Mouse (Mus musculus): ENCODE results near the gene Cactin. TPM values are rescaled to one million over a fixed set of nuclear protein-coding genes. Genes with fewer than 3 reads are reported as not detected.

Gene Cactin
- polyA plus RNA-seq, 1 experiment from 2014 or later, result 30.5 TPM

- Histone ChIP-seq H3K4me3 (ENCODE audit: low read depth, low read length) (no peak overlapping the region), H3K36me3 (replicated peaks; ENCODE audit: control insufficient read depth, insufficient read depth, low read depth, low read length) (peaks cover 26% of the 10 kb centered on the region), H3K27me3 (ENCODE audit: control insufficient read depth, insufficient read depth, low read length) (peaks cover 20% of the 10 kb centered on the region), H3K9ac (replicated peaks; ENCODE audit: low read length) (no peak overlapping the region), H3K4me2 (ENCODE audit: low read depth, low read length) (no peak overlapping the region), H3K4me1 (ENCODE audit: control insufficient read depth, insufficient read depth, low read length) (peaks cover 11% of the 10 kb centered on the region), H3K9me3 (replicated peaks; ENCODE audit: control insufficient read depth, low read length) (no peaks in the 10 kb centered on the region), H3K27ac (replicated peaks; ENCODE audit: low read depth, low read length) (no peak overlapping the region)
- ATAC-seq (replicated peaks; ENCODE audit: insufficient number of reproducible peaks, low FRiP score, low TSS enrichment, low read depth) (no peak), DNase-seq (ENCODE audit: low spot score) (no peak)
- 77% methylated on average over 6 of the region's 6 CpGs for WGBS
Observed at GRCm38 (mm10) chr10:81366477-81367206, 45.7 kb downstream of the Cactin start.

- DNase-seq (ENCODE audit: low spot score), result no peak
- Histone ChIP-seq H3K9ac (replicated peaks; ENCODE audit: low read length) (no peak overlapping the region), H3K4me2 (ENCODE audit: low read depth, low read length) (no peak overlapping the region), H3K4me3 (ENCODE audit: low read depth, low read length) (no peak overlapping the region), H3K27me3 (ENCODE audit: control insufficient read depth, insufficient read depth, low read length) (peaks cover 20% of the 10 kb centered on the region), H3K9me3 (replicated peaks; ENCODE audit: control insufficient read depth, low read length) (no peaks in the 10 kb centered on the region), H3K27ac (replicated peaks; ENCODE audit: low read depth, low read length) (no peak overlapping the region), H3K36me3 (replicated peaks; ENCODE audit: control insufficient read depth, insufficient read depth, low read depth, low read length) (peaks cover 26% of the 10 kb centered on the region), H3K4me1 (ENCODE audit: control insufficient read depth, insufficient read depth, low read length) (peaks cover 11% of the 10 kb centered on the region)
- WGBS, result 84% methylated on average over 6 of the region's 6 CpGs
- ATAC-seq (replicated peaks; ENCODE audit: insufficient number of reproducible peaks, low FRiP score, low TSS enrichment, low read depth), result no peak
Observed at GRCm38 (mm10) chr10:81367207-81367495, 46.2 kb downstream of the Cactin start.

GRCm38 (mm10) chr10:81375322-81375721 lies 54.4 kb downstream of the Cactin start:
- Histone ChIP-seq H3K9me3 (replicated peaks; ENCODE audit: control insufficient read depth, low read length) (no peaks in the 10 kb centered on the region), H3K27ac (replicated peaks; ENCODE audit: low read depth, low read length) (no peak overlapping the region), H3K4me3 (ENCODE audit: low read depth, low read length) (no peak overlapping the region), H3K36me3 (replicated peaks; ENCODE audit: control insufficient read depth, insufficient read depth, low read depth, low read length) (peaks cover 18% of the 10 kb centered on the region), H3K4me2 (ENCODE audit: low read depth, low read length) (no peak overlapping the region), H3K4me1 (ENCODE audit: control insufficient read depth, insufficient read depth, low read length) (peaks cover 8% of the 10 kb centered on the region), H3K27me3 (ENCODE audit: control insufficient read depth, insufficient read depth, low read length) (no peaks in the 10 kb centered on the region), H3K9ac (replicated peaks; ENCODE audit: low read length) (no peak overlapping the region)
- DNase-seq (ENCODE audit: low spot score) (no peak), ATAC-seq (replicated peaks; ENCODE audit: insufficient number of reproducible peaks, low FRiP score, low TSS enrichment, low read depth) (no peak)
- WGBS, result 97% methylated on average over 10 of the region's 10 CpGs

Small RNAs within 50 kb of the gene (microRNA-seq; reads per million reads assigned to microRNA genes)
- 23.0 reads per million, percentile 23 among the genes with 10 or more reads in this experiment for gene Mir3057 (ENCODE audit: borderline number of aligned reads)

Other genes with a start within 250 kb of the Cactin start
- gene Creb3l3, start 222.2 kb upstream of the Cactin start, polyA plus RNA-seq (2014; fragmentation: Nextera tagmentation; extraction: Ambion mirVana), result 0.08 TPM in 2 replicates
- 191 and 192 TPM in 2 replicates for gene Map2k2, start 215.2 kb upstream of the Cactin start, polyA plus RNA-seq (2014; fragmentation: Nextera tagmentation; extraction: Ambion mirVana)
- 4.9 and 5.5 TPM in 2 replicates for gene Zbtb7a, start 185.9 kb upstream of the Cactin start, polyA plus RNA-seq (2014; fragmentation: Nextera tagmentation; extraction: Ambion mirVana)
- 36.1 and 46.5 TPM in 2 replicates for gene Pias4, start 153.2 kb upstream of the Cactin start, polyA plus RNA-seq (2014; fragmentation: Nextera tagmentation; extraction: Ambion mirVana)
- gene Eef2, start 144.5 kb upstream of the Cactin start, polyA plus RNA-seq (2014; fragmentation: Nextera tagmentation; extraction: Ambion mirVana), result 417 and 424 TPM in 2 replicates
- 47.4 and 49.4 TPM in 2 replicates for gene Dapk3, start 138.1 kb upstream of the Cactin start, polyA plus RNA-seq (2014; fragmentation: Nextera tagmentation; extraction: Ambion mirVana)
- not detected in 2 replicates for gene 4930442H23Rik, start 137.3 kb upstream of the Cactin start, polyA plus RNA-seq (2014; fragmentation: Nextera tagmentation; extraction: Ambion mirVana)
- not detected in 2 replicates for gene Nmrk2, start 119.1 kb upstream of the Cactin start, polyA plus RNA-seq (2014; fragmentation: Nextera tagmentation; extraction: Ambion mirVana)
- 4.1 and 5.3 TPM in 2 replicates for gene Atcay, start 90.3 kb upstream of the Cactin start, polyA plus RNA-seq (2014; fragmentation: Nextera tagmentation; extraction: Ambion mirVana)
- 2.5 and 2.8 TPM in 2 replicates for gene Zfr2, start 87.9 kb upstream of the Cactin start, polyA plus RNA-seq (2014; fragmentation: Nextera tagmentation; extraction: Ambion mirVana)
- 2.6 and 4.0 TPM in 2 replicates for gene Matk, start 68.2 kb upstream of the Cactin start, polyA plus RNA-seq (2014; fragmentation: Nextera tagmentation; extraction: Ambion mirVana)
- gene Mrpl54, start 54.2 kb upstream of the Cactin start, polyA plus RNA-seq (2014; fragmentation: Nextera tagmentation; extraction: Ambion mirVana), result 203 and 205 TPM in 2 replicates
- gene Apba3, start 54.1 kb upstream of the Cactin start, polyA plus RNA-seq (2014; fragmentation: Nextera tagmentation; extraction: Ambion mirVana), result 35.3 and 41.3 TPM in 2 replicates
- 2.5 and 3.3 TPM in 2 replicates for gene Tjp3, start 29.5 kb upstream of the Cactin start, polyA plus RNA-seq (2014; fragmentation: Nextera tagmentation; extraction: Ambion mirVana)
- gene Pip5k1c, start 28.1 kb upstream of the Cactin start, polyA plus RNA-seq (2014; fragmentation: Nextera tagmentation; extraction: Ambion mirVana), result 41.5 and 46.6 TPM in 2 replicates
- 1.4 and 2.1 TPM in 2 replicates for gene Tbxa2r, start 7.6 kb downstream of the Cactin start, polyA plus RNA-seq (2014; fragmentation: Nextera tagmentation; extraction: Ambion mirVana)
- gene Gipc3, start 22.2 kb downstream of the Cactin start, polyA plus RNA-seq (2014; fragmentation: Nextera tagmentation; extraction: Ambion mirVana), result not detected in 2 replicates
- 97.9 and 103 TPM in 2 replicates for gene Hmg20b, start 29.4 kb downstream of the Cactin start, polyA plus RNA-seq (2014; fragmentation: Nextera tagmentation; extraction: Ambion mirVana)
- 3.4 and 4.0 TPM in 2 replicates for gene Mfsd12, start 36.4 kb downstream of the Cactin start, polyA plus RNA-seq (2014; fragmentation: Nextera tagmentation; extraction: Ambion mirVana)
- gene 4930404N11Rik, start 44.7 kb downstream of the Cactin start, polyA plus RNA-seq (2014; fragmentation: Nextera tagmentation; extraction: Ambion mirVana), result not detected in 2 replicates
- 92.1 and 95.0 TPM in 2 replicates for gene Fzr1, start 57.4 kb downstream of the Cactin start, polyA plus RNA-seq (2014; fragmentation: Nextera tagmentation; extraction: Ambion mirVana)
- gene Dohh, start 63.3 kb downstream of the Cactin start, polyA plus RNA-seq (2014; fragmentation: Nextera tagmentation; extraction: Ambion mirVana), result 45.0 and 52.5 TPM in 2 replicates
- 2.5 and 4.1 TPM in 2 replicates for gene Gm48551, start 63.4 kb downstream of the Cactin start, polyA plus RNA-seq (2014; fragmentation: Nextera tagmentation; extraction: Ambion mirVana)
- gene Gm48552, start 67.9 kb downstream of the Cactin start, polyA plus RNA-seq (2014; fragmentation: Nextera tagmentation; extraction: Ambion mirVana), result 0.63 TPM in 1 of 2 replicates, not detected in the other
- 3.4 and 4.1 TPM in 2 replicates for gene Smim24, start 71.9 kb downstream of the Cactin start, polyA plus RNA-seq (2014; fragmentation: Nextera tagmentation; extraction: Ambion mirVana)
- 13.1 and 16.1 TPM in 2 replicates for gene Nfic, start 134.5 kb downstream of the Cactin start, polyA plus RNA-seq (2014; fragmentation: Nextera tagmentation; extraction: Ambion mirVana)
- 2.5 and 2.7 TPM in 2 replicates for gene Celf5, start 161.6 kb downstream of the Cactin start, polyA plus RNA-seq (2014; fragmentation: Nextera tagmentation; extraction: Ambion mirVana)
- gene Ncln, start 175.3 kb downstream of the Cactin start, polyA plus RNA-seq (2014; fragmentation: Nextera tagmentation; extraction: Ambion mirVana), result 31.9 and 44.2 TPM in 2 replicates
- 0.20 and 0.31 TPM in 2 replicates for gene S1pr4, start 179.0 kb downstream of the Cactin start, polyA plus RNA-seq (2014; fragmentation: Nextera tagmentation; extraction: Ambion mirVana)
- 0.77 and 0.92 TPM in 2 replicates for gene Gna15, start 203.1 kb downstream of the Cactin start, polyA plus RNA-seq (2014; fragmentation: Nextera tagmentation; extraction: Ambion mirVana)
- 62.0 and 68.6 TPM in 2 replicates for gene Gna11, start 224.1 kb downstream of the Cactin start, polyA plus RNA-seq (2014; fragmentation: Nextera tagmentation; extraction: Ambion mirVana)
- gene Aes, start 238.4 kb downstream of the Cactin start, polyA plus RNA-seq (2014; fragmentation: Nextera tagmentation; extraction: Ambion mirVana), result 303 and 321 TPM in 2 replicates

Measured in embryonic facial prominence, embryonic 11.5 days (tissue).